Mouse (Mus musculus) embryonic fibroblast, embryonic 13.5 days (primary cell): ENCODE data around the gene Adamts8. TPM values are rescaled to one million over a fixed set of nuclear protein-coding genes. Genes with fewer than 3 reads are reported as not detected.
A peak's percentile ranks its signal among the peaks of the same experiment; 100 is the strongest.

Source experiments
- H3K27ac ChIP-seq: 2 replicates; pipeline ENCODE4 v1.5.1; 2012; ENCODE audit warnings: low read length, control low read depth, inconsistent platforms; ENCODE audit not compliant: insufficient read depth
- H3K4me1 ChIP-seq: 2 replicates; pipeline ENCODE4 v1.6.1; 2011; ENCODE audit warnings: low read length; ENCODE audit not compliant: control insufficient read depth, insufficient read depth
- H3K4me3 ChIP-seq: 2 replicates; pipeline ENCODE4 v1.5.1; 2011; ENCODE audit warnings: mild to moderate bottlenecking, control low read depth, low read length; ENCODE audit not compliant: insufficient read depth
- CTCF ChIP-seq: IDR thresholded peaks from 2 replicates; pipeline ENCODE4 v1.5.1; 2011; ENCODE audit warnings: mild to moderate bottlenecking, control low read depth, low read length, moderate library complexity, borderline replicate concordance; ENCODE audit not compliant: insufficient read depth
- POLR2A ChIP-seq: IDR thresholded peaks from 2 replicates; pipeline ENCODE4 v1.6.1; 2011; ENCODE audit warnings: low read depth, mild to moderate bottlenecking, control low read depth, low read length, moderate library complexity
- polyA plus RNA-seq: library from polyadenylated mRNA; stranded (reverse); fragments of >200 nt; gene quantifications from 2 replicates; pipeline ENCODE4 v1.2.4, GENCODE M21; 2011; ENCODE audit warnings: low read depth; ENCODE audit not compliant: missing spikeins, insufficient read length

Adamts8 gene
- polyA plus RNA-seq, 1 experiment, result 0.14 TPM

DNA sequence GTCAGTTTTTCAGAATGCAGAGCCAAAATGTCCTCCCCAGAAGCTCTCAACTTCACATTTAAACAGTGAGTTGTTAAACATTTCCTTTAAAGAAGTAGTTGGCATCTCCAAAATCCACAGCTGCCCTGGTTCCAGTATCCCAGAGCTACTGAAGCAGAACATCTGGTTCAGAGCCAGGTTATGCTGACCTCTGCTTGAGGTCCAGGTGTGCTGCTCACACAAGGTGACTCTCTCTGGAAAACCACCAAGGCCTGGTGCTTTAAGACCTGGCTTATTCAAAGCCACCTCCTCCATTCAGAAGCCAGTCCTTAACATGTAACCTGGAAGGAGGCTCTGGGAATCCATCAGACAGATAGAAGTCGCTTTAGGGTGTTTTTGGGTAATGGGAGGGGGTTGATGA, 2.9 kb downstream of the Adamts8 start:
- H3K4me1 ChIP-seq, result 0 out of 2 replicates have a peak, but pooled peaks cover 5% of the 10 kb centered on the region
- TF ChIP-seq POLR2A (no peak), CTCF (no peak)
- no peak overlapping the region for H3K4me3 ChIP-seq
- H3K27ac ChIP-seq, result no peak overlapping the region

DNA sequence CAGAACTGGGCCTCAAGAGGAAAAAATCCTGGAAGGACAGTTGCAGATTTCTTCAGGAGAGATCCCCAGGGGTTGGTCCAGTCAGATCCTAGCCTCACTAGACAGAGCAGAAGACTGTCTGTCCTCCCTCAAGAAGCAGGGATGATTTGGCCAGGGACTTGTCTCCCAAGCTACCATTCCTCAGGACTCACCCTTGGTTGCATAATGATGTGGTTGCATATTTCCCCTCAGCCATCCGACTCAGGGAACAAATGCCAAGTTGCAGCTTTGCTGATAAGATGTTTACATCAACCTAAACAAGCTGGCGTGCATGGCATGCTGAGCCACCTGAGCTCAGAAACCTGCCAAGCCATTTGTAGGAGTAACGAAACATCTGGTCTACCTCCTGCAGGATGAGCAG, 7.1 kb downstream of the Adamts8 start:
- H3K27ac ChIP-seq, result no peak overlapping the region
- TF ChIP-seq POLR2A, result no peak
- TF ChIP-seq CTCF, result no peak
- no peak overlapping the region for H3K4me3 ChIP-seq
- 0 out of 2 replicates have a peak, but pooled peaks cover 5% of the 10 kb centered on the region for H3K4me1 ChIP-seq

DNA sequence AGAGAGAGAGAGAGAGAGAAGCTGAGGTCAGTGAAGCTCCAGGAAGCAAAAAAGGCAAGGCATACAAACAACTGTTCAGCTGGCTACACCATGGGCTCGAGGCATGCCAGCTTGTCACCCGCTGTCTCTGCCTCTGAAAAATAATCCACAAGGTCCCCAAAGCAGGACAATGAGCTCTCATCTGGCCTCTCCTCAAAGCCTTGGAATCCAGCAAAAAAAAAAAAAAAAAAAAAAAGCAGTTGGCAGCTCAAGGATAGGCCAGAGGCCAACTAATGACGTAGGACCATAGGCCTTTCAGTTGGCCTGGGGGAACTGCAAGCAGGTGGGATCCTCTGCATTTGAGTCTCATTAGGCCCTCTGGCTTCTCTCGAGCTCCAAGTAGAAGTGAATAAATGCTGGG, 7.6 kb downstream of the Adamts8 start:
- no peak overlapping the region for H3K4me3 ChIP-seq
- H3K4me1 ChIP-seq, result 0 out of 2 replicates have a peak, but pooled peaks cover 5% of the 10 kb centered on the region
- H3K27ac ChIP-seq, result no peak overlapping the region
- no peak for TF ChIP-seq CTCF
- no peak for TF ChIP-seq POLR2A

DNA sequence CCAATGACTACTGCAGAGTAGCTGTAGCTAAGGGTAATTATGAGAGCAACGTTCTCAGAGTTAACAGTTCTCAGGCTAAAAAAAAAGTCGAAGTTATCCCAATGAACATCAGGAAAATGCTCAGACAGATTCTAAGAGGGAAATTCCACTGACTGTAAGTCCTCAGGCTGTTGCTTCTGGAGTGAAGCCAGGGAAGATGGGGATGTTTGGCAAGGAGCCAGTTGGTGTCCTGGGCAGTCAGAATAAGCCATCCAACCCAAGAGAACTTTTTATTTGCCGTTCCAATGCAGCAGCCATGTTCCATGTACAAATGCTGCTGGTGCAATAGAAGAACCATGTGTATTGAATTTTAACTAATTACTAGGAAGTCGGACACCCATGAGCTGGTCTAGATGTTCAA, 8.2 kb downstream of the Adamts8 start:
- TF ChIP-seq POLR2A, result no peak
- no peak for TF ChIP-seq CTCF
- H3K4me1 ChIP-seq, result 0 out of 2 replicates have a peak, but pooled peaks cover 5% of the 10 kb centered on the region

DNA sequence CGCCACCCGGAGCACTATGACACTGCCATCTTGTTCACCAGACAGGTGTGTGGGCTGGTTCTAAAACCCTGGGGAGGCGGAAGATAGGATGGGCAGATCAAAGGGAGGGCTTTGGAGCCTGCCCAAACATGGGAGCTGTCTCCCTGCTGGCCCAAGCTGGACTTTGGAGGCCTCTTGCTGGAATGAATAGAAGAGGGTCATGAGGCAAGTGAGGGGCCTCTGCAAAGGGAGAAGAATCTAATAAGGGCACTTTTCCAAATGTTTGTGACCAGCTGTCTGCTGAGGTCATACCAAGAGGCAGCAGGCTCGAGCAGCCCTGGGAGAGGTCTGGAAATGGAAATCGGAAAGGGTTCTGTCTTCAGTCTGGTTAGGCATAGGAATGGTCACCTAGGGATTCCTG, 9.1 kb downstream of the Adamts8 start:
- Histone ChIP-seq H3K4me1 (0 out of 2 replicates have a peak, but pooled peaks cover 5% of the 10 kb centered on the region), H3K4me3 (no peak overlapping the region), H3K27ac (no peak overlapping the region)
- TF ChIP-seq POLR2A, result no peak
- TF ChIP-seq CTCF, result no peak

More for the DNA sequence above, 8.2 kb downstream of the Adamts8 start:
- H3K4me3 ChIP-seq, result no peak overlapping the region
- no peak overlapping the region for H3K27ac ChIP-seq

DNA sequence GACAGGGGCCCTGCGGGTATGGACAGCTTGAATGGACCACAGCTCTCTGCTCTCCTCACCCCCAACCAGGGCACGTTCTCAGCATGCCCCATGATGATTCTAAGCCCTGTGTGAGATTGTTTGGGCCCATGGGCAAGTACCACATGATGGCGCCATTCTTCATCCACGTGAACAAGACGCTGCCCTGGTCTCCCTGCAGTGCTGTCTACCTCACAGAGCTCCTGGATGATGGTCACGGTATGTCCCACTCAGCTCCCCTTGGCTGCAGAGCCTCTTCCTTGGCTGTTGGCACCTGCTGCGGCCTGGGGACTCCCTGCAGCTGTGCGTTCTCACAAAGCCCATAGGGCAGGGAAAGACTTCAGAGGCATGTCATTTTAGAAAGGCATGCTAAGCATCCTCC, 10.9 kb downstream of the Adamts8 start:
- 0 out of 2 replicates have a peak, but pooled peaks cover 5% of the 10 kb centered on the region for H3K4me1 ChIP-seq
- H3K27ac ChIP-seq, result no peak overlapping the region
- H3K4me3 ChIP-seq, result no peak overlapping the region
- TF ChIP-seq POLR2A, result no peak
- peak; percentile 23; the same call in 1 of the 2 replicates for TF ChIP-seq CTCF

DNA sequence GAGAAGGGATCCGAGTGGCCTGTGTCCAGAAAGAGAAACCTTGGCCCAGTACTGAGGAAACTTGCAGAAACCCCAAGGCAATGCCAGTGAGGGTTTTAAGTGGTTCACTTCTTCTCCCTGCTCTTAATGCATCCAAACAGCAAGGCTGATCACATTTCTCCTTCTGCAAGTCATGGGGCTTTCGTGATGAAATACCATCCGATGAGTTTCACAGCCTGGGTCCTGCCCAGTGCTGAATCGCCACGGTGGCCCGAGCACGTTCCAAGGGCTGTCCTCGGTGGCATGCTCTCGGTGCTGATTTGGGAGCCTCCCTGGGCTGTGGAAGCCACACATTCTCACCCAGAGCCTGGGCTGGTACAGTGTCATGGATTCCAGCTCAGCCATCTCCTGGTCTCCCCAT, 12.9 kb downstream of the Adamts8 start:
- Histone ChIP-seq H3K4me1 (0 out of 2 replicates have a peak, but pooled peaks cover 1% of the 10 kb centered on the region), H3K27ac (no peak overlapping the region), H3K4me3 (no peak overlapping the region)
- TF ChIP-seq POLR2A (no peak), CTCF (no peak)

DNA sequence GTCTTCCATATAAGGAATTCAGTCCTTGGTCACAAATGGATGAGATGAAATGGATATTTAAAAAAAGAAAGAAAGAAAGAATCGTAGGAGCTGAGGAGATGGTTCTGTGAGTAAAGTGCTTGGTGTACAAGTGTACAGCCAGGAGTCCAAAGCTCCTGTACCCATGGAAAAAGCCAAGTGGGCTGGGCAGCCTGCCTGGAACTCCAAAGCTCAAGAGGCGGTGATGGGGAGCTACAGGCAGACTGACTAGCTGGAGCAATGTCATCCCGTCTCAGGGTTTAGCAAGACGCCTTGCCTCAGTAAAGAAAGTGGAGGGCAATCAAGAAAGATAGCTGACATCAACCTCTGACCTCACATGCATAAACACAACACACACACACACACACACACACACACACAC, 21.4 kb downstream of the Adamts8 start:
- H3K4me1 ChIP-seq, result peaks cover 7% of the 10 kb centered on the region
- TF ChIP-seq POLR2A (no peak), CTCF (no peak)
- no peak overlapping the region for H3K27ac ChIP-seq
- no peak overlapping the region for H3K4me3 ChIP-seq

DNA sequence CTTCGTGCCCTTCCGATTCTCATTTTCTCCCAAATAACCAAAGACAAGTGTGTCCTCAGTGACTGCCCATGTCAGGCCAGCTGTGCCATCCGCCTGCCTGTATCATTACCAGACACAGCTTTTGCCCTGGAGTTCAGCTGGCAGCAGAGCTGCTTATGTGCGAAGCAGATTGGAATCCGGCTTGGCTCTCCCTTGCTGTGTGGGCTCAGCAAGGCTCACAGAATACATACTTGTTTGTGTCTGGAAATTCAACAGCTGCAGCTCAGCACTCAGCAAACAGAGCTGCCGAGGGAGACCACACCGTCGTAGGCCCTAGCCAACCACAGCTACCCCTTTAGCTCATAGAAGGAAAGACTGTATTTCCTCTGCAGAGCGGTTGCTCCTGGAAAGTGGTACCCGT, 22.3 kb downstream of the Adamts8 start:
- Histone ChIP-seq H3K4me1 (peaks cover 7% of the 10 kb centered on the region), H3K4me3 (no peak overlapping the region), H3K27ac (no peak overlapping the region)
- TF ChIP-seq POLR2A, result no peak
- TF ChIP-seq CTCF, result no peak

DNA sequence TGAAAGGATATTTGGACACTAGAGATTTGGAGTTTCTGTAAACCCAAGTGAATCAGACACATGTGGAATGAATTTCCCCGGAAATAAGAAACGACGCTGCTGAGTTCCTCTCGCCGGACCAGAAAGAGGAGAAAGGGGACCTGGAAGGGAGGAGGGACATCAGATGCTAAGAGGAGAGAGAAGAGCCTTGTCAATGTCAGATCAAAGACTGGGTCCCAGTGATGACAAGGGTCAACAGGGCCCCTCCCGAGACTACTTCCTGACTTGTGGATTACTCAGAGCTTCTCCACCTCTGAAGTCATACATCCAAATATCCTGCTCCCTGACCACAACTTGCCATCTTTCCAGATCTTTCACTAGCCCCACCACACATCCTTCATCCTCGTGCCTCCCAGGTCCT, 24.5 kb downstream of the Adamts8 start:
- Histone ChIP-seq H3K4me1 (peaks cover 7% of the 10 kb centered on the region), H3K27ac (no peak overlapping the region), H3K4me3 (no peak overlapping the region)
- TF ChIP-seq CTCF, result no peak
- TF ChIP-seq POLR2A, result no peak

DNA sequence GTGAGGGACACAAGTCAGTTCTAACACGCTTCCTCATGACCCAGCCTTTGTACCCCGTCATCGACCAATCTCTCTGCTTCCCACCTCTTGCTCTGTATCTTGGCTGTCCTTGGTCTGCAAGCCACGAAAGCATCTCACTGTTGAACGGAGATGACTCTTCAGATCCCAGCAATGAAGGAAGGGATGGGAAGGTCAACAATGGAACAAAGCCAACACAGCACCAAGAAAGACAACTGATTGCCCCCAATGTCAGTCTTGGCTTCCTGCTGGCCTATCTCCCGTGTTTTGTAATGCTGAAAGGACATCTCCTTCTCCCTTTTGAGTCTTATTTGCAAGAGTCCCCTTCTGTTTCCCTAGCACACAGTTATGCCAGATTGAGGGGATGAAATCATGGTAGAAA, 25.8 kb downstream of the Adamts8 start:
- Histone ChIP-seq H3K4me1 (peaks cover 7% of the 10 kb centered on the region), H3K4me3 (no peak overlapping the region), H3K27ac (no peak overlapping the region)
- TF ChIP-seq CTCF, result no peak
- TF ChIP-seq POLR2A, result no peak
